Mouse (Mus musculus): Measurements from ENCODE around the gene Yap1. TPM values are rescaled to one million over a fixed set of nuclear protein-coding genes. Genes with fewer than 3 reads are reported as not detected.

The Yap1 gene
- total RNA-seq (2021): 81.7 and 83.4 TPM in 2 replicates
- long read RNA-seq, full-length matches to known transcripts: 9 of 24 reads
- long read RNA-seq, partial matches to known transcripts: 5 of 24 reads
- long read RNA-seq, other reads (novel, unspliced or antisense): 10 of 24 reads

GRCm38 (mm10) chr9:8004370-8004991, at the start of gene Yap1:
Gene Yap1 (minus strand): TSS chr9:8004596.
- peak; percentile 90 for DNase-seq

GRCm38 (mm10) chr9:8043044-8043387, 38.6 kb upstream of the Yap1 start:
- no peak for DNase-seq

GRCm38 (mm10) chr9:8042338-8043043, 38.1 kb upstream of the Yap1 start, which contains the start of gene Cfap300:
Gene Cfap300 (minus strand): TSS chr9:8042823.
- DNase-seq: peak; percentile 98

GRCm38 (mm10) chr9:8035546-8035945, 31.1 kb upstream of the Yap1 start:
- no peak for DNase-seq

GRCm38 (mm10) chr9:8035091-8035490, 30.7 kb upstream of the Yap1 start:
- no peak for DNase-seq

- DNase-seq: no peak
Observed at GRCm38 (mm10) chr9:8034143-8034542, 29.7 kb upstream of the Yap1 start.

- no peak for DNase-seq
Observed at GRCm38 (mm10) chr9:8032847-8033246, 28.5 kb upstream of the Yap1 start.

- DNase-seq: no peak
Observed at GRCm38 (mm10) chr9:8018609-8019008, 14.2 kb upstream of the Yap1 start.

- peak; percentile 9 for DNase-seq
Observed at GRCm38 (mm10) chr9:8017253-8017913, 13.0 kb upstream of the Yap1 start.

GRCm38 (mm10) chr9:8003301-8004271, 810 bp downstream of the Yap1 start:
- DNase-seq: peak; percentile 64

- DNase-seq: no peak
Observed at GRCm38 (mm10) chr9:8002806-8003205, 1.6 kb downstream of the Yap1 start.

GRCm38 (mm10) chr9:8001352-8001751, 3.0 kb downstream of the Yap1 start:
- DNase-seq: no peak

GRCm38 (mm10) chr9:7994275-7994674, 10.1 kb downstream of the Yap1 start:
- DNase-seq: no peak

GRCm38 (mm10) chr9:7992651-7993050, 11.7 kb downstream of the Yap1 start:
- peak; percentile 38 for DNase-seq

GRCm38 (mm10) chr9:7990897-7991296, 13.5 kb downstream of the Yap1 start:
- DNase-seq: peak; percentile 10

GRCm38 (mm10) chr9:7987119-7987518, 17.3 kb downstream of the Yap1 start:
- no peak for DNase-seq

- no peak for DNase-seq
Observed at GRCm38 (mm10) chr9:7984287-7984686, 20.1 kb downstream of the Yap1 start.

- no peak for DNase-seq
Observed at GRCm38 (mm10) chr9:7983665-7984064, 20.7 kb downstream of the Yap1 start.

- no peak for DNase-seq
Observed at GRCm38 (mm10) chr9:7980162-7980561, 24.2 kb downstream of the Yap1 start.

- no peak for DNase-seq
Observed at GRCm38 (mm10) chr9:7979153-7979916, 25.1 kb downstream of the Yap1 start.

- no peak for DNase-seq
Observed at GRCm38 (mm10) chr9:7978502-7978901, 25.9 kb downstream of the Yap1 start.

All from adrenal gland, postnatal 25 days (tissue).